Mouse (Mus musculus) midbrain, embryonic 10.5 days (tissue): ENCODE results near the gene Arl15. TPM values are rescaled to one million over a fixed set of nuclear protein-coding genes. Genes with fewer than 3 reads are reported as not detected.

Experiments used
- DNase-seq: peaks from one replicate; pipeline ENCODE4 v3.0.0-alpha.2; 2017; ENCODE audit warnings: low spot score
- H3K27ac ChIP-seq: fragments of 300-500 bp; sonication (generic); replicated peaks from 2 replicates; pipeline ENCODE4 v1.5.1; 2016; ENCODE audit warnings: mild to moderate bottlenecking
- H3K27me3 ChIP-seq: fragments of 300-500 bp; sonication (generic); 2 replicates; pipeline ENCODE4 v1.6.1; 2016; ENCODE audit warnings: low read depth, mild to moderate bottlenecking; ENCODE audit not compliant: poor library complexity, severe bottlenecking
- H3K36me3 ChIP-seq: fragments of 300-500 bp; sonication (generic); 2 replicates; pipeline ENCODE4 v1.6.1; 2016; ENCODE audit warnings: mild to moderate bottlenecking, moderate library complexity
- H3K4me1 ChIP-seq: fragments of 300-500 bp; sonication (generic); 2 replicates; pipeline ENCODE4 v1.6.1; 2016
- H3K4me3 ChIP-seq: fragments of 300-500 bp; sonication (generic); 2 replicates; pipeline ENCODE4 v1.5.1; 2016; ENCODE audit warnings: mild to moderate bottlenecking, moderate library complexity
- H3K9me3 ChIP-seq: fragments of 300-500 bp; sonication (generic); replicated peaks from 2 replicates; pipeline ENCODE4 v1.6.1; 2016; ENCODE audit warnings: mild to moderate bottlenecking
- WGBS: fragments of 180-500 bp; shearing (Covaris S2); methylation state at CpG from one replicate; pipeline ENCODE4 v1.1.7; 2016; 5-methylcytosine and 5-hydroxymethylcytosine counted together
- polyA plus RNA-seq: library from polyadenylated mRNA; unstranded; fragments of >200 nt; fragmentation: Nextera tagmentation; extraction: Ambion mirVana; gene quantifications from 2 replicates; pipeline ENCODE4 v1.2.1, GENCODE M21; 2016

Gene Arl15
- polyA plus RNA-seq, 1 experiment from 2014 or later: 10.4 TPM

DNA sequence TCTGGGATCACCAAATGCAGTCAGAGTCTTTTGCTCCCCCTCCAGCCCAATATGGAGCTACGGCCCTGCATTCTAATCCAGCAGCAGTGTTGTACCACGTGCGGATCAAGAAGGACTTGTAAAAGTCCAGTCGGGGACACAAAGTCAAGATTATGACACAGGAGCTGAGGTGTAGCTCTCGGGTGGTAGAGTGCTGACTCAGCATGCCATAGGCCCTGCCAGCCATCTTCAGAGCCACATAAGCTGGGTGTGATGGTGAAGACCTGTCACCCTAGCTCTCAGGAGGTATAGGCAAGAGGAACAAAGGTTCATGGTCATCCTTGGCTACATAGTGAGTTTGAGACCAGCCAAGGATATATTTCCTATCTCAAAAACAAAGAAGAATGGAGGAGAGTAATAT is 377.2 kb downstream of the Arl15 start:
- no peak for DNase-seq
- WGBS: 85% methylated on average over 5 of the region's 5 CpGs

DNA sequence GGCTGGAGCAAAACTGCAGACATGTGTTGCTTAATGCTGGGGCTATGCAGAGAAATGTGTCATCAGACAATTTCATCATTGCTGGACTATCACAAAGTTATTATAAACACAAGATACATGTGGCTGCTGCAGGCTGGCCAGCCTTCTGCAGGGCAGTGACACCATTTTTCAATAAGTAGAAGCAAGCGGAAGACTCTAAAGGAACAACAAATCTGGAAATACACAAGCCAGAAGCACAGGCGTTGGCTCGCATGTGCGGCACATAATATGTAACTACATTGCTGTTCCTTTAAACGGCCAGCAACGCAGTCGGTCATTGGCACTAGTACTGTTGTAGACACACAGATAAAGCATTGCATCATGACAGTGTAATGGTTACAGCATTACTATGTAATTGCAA is 393.8 kb downstream of the Arl15 start:
- H3K27ac ChIP-seq: no peak overlapping the region
- H3K4me1 ChIP-seq: no peaks in the 10 kb centered on the region
- no peak for DNase-seq
- WGBS: 96% methylated on average over 7 of the region's 7 CpGs
- H3K36me3 ChIP-seq: no peaks in the 10 kb centered on the region
- H3K9me3 ChIP-seq: no peaks in the 10 kb centered on the region
- no peaks in the 10 kb centered on the region for H3K27me3 ChIP-seq
- no peak overlapping the region for H3K4me3 ChIP-seq

More for the DNA sequence above, 377.2 kb downstream of the Arl15 start:
- Histone ChIP-seq H3K36me3 (no peaks in the 10 kb centered on the region), H3K4me3 (no peak overlapping the region), H3K4me1 (no peaks in the 10 kb centered on the region), H3K9me3 (no peaks in the 10 kb centered on the region), H3K27ac (no peak overlapping the region), H3K27me3 (no peaks in the 10 kb centered on the region)

DNA sequence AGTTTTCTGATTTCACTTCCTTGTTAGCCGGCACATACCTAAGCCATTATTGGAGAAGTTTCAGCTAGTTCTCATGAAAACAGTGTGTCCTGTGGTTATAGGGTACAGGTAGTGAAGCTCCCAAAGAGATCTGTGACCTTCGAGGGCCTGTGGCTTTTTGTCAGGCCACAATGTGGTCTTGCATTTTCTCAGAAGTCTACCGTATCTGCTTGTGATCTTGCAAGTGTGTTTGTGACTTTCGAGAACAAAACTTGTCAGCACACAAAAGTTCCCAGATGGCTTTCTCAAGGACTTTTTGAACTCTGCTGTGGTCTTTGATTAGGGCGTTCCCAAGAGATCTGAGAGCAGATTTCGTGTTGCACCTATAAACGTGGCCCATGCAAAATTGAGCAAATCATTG is 394.5 kb downstream of the Arl15 start:
- no peak overlapping the region for H3K4me3 ChIP-seq
- no peaks in the 10 kb centered on the region for H3K9me3 ChIP-seq
- no peaks in the 10 kb centered on the region for H3K4me1 ChIP-seq
- WGBS: 94% methylated on average over 7 of the region's 7 CpGs
- H3K27me3 ChIP-seq: no peaks in the 10 kb centered on the region
- no peak for DNase-seq
- H3K27ac ChIP-seq: no peak overlapping the region
- H3K36me3 ChIP-seq: no peaks in the 10 kb centered on the region

DNA sequence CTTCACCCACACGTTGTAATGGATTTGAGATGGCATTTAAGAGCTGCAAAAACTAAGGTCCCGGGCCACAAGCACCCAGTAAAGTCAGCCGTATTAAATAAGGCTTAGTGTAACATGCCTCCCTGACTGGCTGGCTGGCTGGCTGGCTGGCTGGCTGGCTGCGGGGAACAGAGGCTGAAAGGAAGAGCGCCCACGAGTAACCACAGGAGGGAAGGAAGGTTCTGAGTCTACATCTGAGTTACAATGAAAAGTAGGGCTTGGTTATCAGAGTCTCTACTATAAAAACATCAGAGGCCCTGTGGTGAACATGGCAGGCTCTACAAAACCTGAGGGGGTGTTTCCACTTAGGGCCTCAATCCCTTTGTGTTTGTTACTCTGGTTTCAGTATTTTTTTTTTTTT is 395.1 kb downstream of the Arl15 start:
- no peak overlapping the region for H3K4me3 ChIP-seq
- H3K9me3 ChIP-seq: no peaks in the 10 kb centered on the region
- no peaks in the 10 kb centered on the region for H3K27me3 ChIP-seq
- 74% methylated on average over 6 of the region's 6 CpGs for WGBS
- no peaks in the 10 kb centered on the region for H3K4me1 ChIP-seq
- no peaks in the 10 kb centered on the region for H3K36me3 ChIP-seq
- H3K27ac ChIP-seq: no peak overlapping the region
- no peak for DNase-seq

DNA sequence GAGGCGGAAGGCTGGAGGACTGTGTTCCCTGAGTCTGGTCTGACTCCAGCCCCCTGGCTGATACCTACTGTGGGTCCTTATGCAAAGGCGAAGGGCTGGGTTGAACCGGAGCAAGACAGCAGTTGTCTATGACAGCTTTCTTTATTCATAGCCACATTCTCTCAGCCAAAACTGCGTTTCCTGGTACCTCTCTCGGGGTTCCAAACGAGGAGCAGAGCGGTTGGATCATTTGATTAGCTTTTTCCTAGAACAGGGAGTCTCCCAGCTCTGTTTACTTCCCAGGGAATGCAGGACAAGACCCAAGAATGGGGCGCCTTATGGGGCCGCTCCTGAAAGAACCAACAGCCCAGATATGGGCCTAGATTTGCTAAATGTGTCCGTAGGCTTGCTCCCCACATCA is 396.6 kb downstream of the Arl15 start:
- Histone ChIP-seq H3K27me3 (no peaks in the 10 kb centered on the region), H3K36me3 (no peaks in the 10 kb centered on the region), H3K4me3 (no peak overlapping the region), H3K9me3 (no peaks in the 10 kb centered on the region), H3K4me1 (no peaks in the 10 kb centered on the region), H3K27ac (no peak overlapping the region)
- no peak for DNase-seq
- 92% methylated on average over 10 of the region's 10 CpGs for WGBS

DNA sequence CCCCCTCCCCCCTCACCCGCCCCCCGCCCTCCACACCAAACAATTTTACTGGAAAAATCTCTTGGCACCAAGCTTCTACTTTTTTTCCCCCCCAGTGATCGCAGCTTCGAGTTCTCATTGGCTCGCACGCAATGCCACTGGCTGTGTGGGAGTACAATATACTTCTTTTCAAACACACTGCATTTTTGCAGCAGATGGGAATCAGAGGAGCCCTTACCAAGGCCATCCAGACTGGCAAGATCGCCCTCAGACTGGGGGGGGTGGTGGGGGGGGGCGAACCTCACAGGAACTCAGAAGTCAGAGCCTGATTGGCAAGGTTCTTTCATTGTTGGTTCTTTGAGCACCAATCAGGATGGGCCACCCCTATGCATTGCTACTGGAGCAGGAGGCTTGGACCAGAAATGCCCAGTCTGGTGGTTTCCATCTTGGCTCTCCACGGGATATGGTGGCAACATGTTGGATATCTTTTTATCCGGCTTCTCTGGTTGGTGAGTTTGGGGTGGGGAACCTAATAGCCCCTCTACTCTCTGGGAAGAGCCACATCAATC is 404.0 kb downstream of the Arl15 start:
- Histone ChIP-seq H3K36me3 (no peaks in the 10 kb centered on the region), H3K27ac (no peak overlapping the region), H3K4me3 (no peak overlapping the region), H3K9me3 (no peaks in the 10 kb centered on the region), H3K27me3 (no peaks in the 10 kb centered on the region), H3K4me1 (no peaks in the 10 kb centered on the region)
- DNase-seq: no peak
- WGBS: 90% methylated on average over 10 of the region's 10 CpGs

DNA sequence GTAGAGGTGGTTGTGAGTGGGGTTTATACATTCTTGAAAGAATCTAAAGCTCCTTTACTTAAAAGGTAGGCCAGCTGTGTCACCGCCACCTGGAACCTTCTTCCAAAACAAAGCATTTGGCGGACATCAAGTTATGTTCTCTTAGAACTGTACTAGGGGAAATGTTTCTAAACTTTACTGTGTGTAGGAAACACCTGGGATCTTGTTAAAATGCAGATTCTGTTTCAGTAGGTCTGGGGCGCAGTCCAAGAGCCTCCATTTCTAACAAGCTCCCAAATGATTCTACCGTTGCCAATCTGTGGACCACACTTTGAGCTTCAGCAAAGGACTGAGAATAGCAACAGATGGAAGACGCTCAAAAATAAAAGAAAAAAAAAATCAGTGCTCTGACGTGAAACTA is 405.4 kb downstream of the Arl15 start:
- Histone ChIP-seq H3K27me3 (no peaks in the 10 kb centered on the region), H3K4me3 (no peak overlapping the region), H3K36me3 (no peaks in the 10 kb centered on the region), H3K27ac (no peak overlapping the region), H3K9me3 (no peaks in the 10 kb centered on the region), H3K4me1 (no peaks in the 10 kb centered on the region)
- no peak for DNase-seq
- 96% methylated on average over 6 of the region's 6 CpGs for WGBS

DNA sequence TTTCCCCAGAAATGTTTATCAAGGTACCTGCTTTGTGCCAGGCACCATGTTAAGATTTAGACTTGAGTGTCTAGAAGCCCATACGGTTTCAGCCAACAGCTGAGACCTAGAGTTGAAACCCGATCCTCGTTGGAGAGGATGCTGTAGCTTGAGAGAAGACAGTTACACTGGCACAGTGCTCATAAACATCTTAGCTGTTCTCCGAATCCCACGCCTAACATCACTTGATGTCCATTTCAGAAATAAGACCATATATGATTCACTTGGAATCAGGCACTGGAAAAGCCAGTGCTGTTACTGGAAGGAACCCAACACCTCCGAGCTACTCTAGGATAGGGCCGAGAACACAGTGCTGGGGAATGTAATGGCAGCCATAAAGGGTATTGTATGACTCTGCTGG is 406.2 kb downstream of the Arl15 start:
- Histone ChIP-seq H3K4me1 (no peaks in the 10 kb centered on the region), H3K36me3 (no peaks in the 10 kb centered on the region), H3K9me3 (no peaks in the 10 kb centered on the region), H3K27ac (no peak overlapping the region), H3K4me3 (no peak overlapping the region), H3K27me3 (no peaks in the 10 kb centered on the region)
- WGBS: 92% methylated on average over 7 of the region's 7 CpGs
- no peak for DNase-seq

DNA sequence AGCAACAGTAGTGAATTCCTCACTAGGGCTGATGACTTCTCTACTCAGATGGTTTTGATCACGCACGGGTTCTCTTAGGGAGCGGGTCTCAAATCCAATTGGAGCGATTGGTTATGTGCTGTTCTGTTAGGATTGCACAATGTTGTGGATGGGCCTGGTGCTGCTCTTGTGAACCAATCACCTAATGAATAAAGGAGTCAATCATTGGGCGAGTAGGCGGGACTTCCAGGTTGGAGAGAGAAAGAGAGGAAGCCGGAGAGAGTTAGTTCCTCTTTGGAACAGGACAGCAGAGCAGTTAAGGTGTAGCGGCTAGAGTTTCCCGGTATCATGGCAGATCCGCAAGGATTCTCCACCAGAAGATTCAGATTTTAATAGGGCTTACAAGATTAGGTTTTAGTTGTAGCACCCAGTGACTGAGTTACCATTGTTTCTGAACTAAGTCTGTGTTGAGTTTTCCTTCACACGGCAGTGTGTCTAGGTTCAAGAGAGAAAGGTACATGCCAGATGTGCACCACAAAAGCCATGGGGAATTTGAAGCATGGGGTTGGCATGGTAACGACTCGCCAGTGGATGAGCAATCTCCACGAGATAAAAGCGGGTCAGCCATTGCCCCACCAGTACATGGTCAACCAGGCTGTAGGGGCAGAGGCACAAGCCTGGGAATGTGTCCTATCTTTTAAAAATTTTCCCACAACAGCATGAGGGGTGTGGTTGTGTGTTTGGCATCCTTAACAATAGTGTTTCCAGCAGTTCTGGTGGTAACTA is 408.7 kb downstream of the Arl15 start:
- DNase-seq: no peak
- Histone ChIP-seq H3K27me3 (no peaks in the 10 kb centered on the region), H3K4me1 (no peaks in the 10 kb centered on the region), H3K27ac (no peak overlapping the region), H3K9me3 (no peaks in the 10 kb centered on the region), H3K4me3 (no peak overlapping the region), H3K36me3 (no peaks in the 10 kb centered on the region)
- WGBS: 90% methylated on average over 15 of the region's 15 CpGs

Other genes with a start within 250 kb of the Arl15 start
- 12.3 and 13.0 TPM in 2 replicates for gene Snx18, start 175.9 kb upstream of the Arl15 start, polyA plus RNA-seq
- gene Hspb3, start 130.8 kb upstream of the Arl15 start, polyA plus RNA-seq: not detected in 2 replicates